Mouse (Mus musculus): ENCODE results near the gene Leo1.

The Leo1 gene

GRCm38 (mm10) chr9:75440796-75441666 is at the start of gene Leo1:
TSS of gene Leo1 (plus strand) at chr9:75441524.
- DNase-seq (ENCODE audit: low spot score in 2 of 2) = peak; percentile 92 to 95

GRCm38 (mm10) chr9:75393251-75393650 is 48.1 kb upstream of the Leo1 start:
- no peak for DNase-seq (ENCODE audit: low spot score in 2 of 2)

GRCm38 (mm10) chr9:75395971-75396370 is 45.4 kb upstream of the Leo1 start:
- no peak for DNase-seq (ENCODE audit: low spot score in 2 of 2)

- no peak for DNase-seq (ENCODE audit: low spot score in 2 of 2)
These were observed 42.3 kb upstream of the Leo1 start for GRCm38 (mm10) chr9:75399069-75399468.

GRCm38 (mm10) chr9:75400639-75401038 is 40.7 kb upstream of the Leo1 start:
- DNase-seq (ENCODE audit: low spot score in 2 of 2) = no peak

- DNase-seq (ENCODE audit: low spot score in 2 of 2) = no peak
These were observed 39.5 kb upstream of the Leo1 start for GRCm38 (mm10) chr9:75401593-75402504.

- no peak for DNase-seq (ENCODE audit: low spot score in 2 of 2)
These were observed 37.8 kb upstream of the Leo1 start for GRCm38 (mm10) chr9:75403520-75403919.

GRCm38 (mm10) chr9:75406121-75406520 is 35.2 kb upstream of the Leo1 start:
- no peak for DNase-seq (ENCODE audit: low spot score in 2 of 2)

GRCm38 (mm10) chr9:75407803-75408202 is 33.5 kb upstream of the Leo1 start:
- DNase-seq (ENCODE audit: low spot score in 2 of 2) = peak; percentile 56 to 57

GRCm38 (mm10) chr9:75408204-75408826 is 33.0 kb upstream of the Leo1 start:
- DNase-seq (ENCODE audit: low spot score in 2 of 2) = no peak

- DNase-seq (ENCODE audit: low spot score in 2 of 2) = peak; percentile 77 to 78
These were observed 32.1 kb upstream of the Leo1 start for GRCm38 (mm10) chr9:75409031-75409851.

GRCm38 (mm10) chr9:75409852-75410378 is 31.4 kb upstream of the Leo1 start, which contains the start of gene Mapk6:
TSS of gene Mapk6 (minus strand) at chr9:75410005.
- DNase-seq (ENCODE audit: low spot score in 2 of 2) = peak; percentile 97

- DNase-seq (ENCODE audit: low spot score in 2 of 2) = no peak
These were observed 30.3 kb upstream of the Leo1 start for GRCm38 (mm10) chr9:75410868-75411487.

GRCm38 (mm10) chr9:75411584-75411983 is 29.7 kb upstream of the Leo1 start:
- DNase-seq (ENCODE audit: low spot score in 2 of 2) = no peak

GRCm38 (mm10) chr9:75413206-75413605 is 28.1 kb upstream of the Leo1 start:
- no peak for DNase-seq (ENCODE audit: low spot score in 2 of 2)

- no peak for DNase-seq (ENCODE audit: low spot score in 2 of 2)
These were observed 27.1 kb upstream of the Leo1 start for GRCm38 (mm10) chr9:75414204-75414603.

GRCm38 (mm10) chr9:75422251-75422691 is 19.1 kb upstream of the Leo1 start:
- no peak for DNase-seq (ENCODE audit: low spot score in 2 of 2)

- no peak for DNase-seq (ENCODE audit: low spot score in 2 of 2)
These were observed 17.6 kb upstream of the Leo1 start for GRCm38 (mm10) chr9:75423683-75424082.

- DNase-seq (ENCODE audit: low spot score in 2 of 2) = no peak
These were observed 16.8 kb upstream of the Leo1 start for GRCm38 (mm10) chr9:75424358-75425150.

Measured in right cerebral cortex, postnatal 10 days (tissue).